Mouse (Mus musculus) cerebellum, adult 9-11 months (tissue): ENCODE measurements at regions not wholly inside any gene's neighbourhood (a gene's known extent, or its start where the extent isn't known, plus 50 kb on each side); places are given as distances from the start of the nearest gene placed in this dataset.

ENCODE experiments used
- DNase-seq: peaks from one replicate; pipeline ENCODE4 v3.0.0; 2022

DNA sequence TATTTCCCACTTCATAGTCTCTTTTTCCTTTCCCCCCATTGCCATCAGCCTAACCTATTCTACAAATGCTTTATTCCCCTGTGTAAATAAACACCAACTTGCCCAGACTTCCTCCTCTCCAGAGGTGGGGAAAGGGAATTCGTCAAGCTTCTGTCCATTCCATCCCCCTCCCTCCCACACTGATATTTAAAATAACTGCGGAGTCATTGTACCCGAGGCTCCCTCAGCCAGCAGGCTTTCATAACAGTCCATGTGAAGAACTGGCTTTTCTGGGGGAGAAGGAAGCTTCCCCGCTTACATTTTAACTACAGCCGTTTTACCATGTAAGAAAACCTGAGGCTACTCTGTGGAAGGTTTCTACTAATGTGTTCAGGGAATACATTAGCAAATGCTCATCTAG lies 193.1 kb upstream of the Cnksr2 start:
- DNase-seq, result no peak

DNA sequence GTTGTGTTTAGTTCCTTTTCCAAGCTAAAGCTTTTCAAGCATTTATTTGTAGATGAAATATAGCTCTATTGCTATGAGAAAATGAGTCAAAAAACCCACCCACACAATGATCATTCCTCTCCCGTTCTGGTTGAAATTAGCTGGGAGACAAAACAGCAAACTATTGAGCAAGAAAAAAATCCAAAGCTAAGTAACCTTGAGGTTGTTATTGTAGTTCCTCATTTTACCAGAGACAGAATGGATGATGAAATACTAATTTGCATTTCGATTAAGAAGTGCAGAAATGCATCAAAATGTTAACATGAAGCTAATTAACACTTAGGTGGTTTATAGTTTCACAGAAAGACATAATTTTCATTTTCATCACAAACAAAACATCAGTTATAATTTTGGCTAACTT lies 166.1 kb upstream of the Cnksr2 start:
- no peak for DNase-seq

DNA sequence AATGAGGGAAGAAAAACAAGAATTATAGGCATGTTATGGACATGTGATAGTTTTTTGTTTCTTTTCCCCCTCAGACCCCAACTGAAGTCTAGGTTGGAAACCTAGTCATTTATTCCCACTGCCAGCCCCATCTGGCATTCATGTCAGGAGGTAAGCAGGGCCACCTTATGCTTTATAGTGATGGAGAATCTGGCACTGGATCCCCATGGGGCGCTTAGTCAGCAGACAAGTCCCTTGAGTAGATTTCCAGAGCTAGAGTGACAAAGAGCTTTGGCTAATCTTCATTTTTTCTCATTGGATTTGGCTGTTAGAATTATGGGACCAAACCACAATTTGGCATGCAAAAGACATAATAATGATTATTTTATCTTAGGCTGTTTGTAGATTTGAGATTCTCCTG lies 152.4 kb upstream of the Cnksr2 start:
- DNase-seq, result peak; percentile 50

DNA sequence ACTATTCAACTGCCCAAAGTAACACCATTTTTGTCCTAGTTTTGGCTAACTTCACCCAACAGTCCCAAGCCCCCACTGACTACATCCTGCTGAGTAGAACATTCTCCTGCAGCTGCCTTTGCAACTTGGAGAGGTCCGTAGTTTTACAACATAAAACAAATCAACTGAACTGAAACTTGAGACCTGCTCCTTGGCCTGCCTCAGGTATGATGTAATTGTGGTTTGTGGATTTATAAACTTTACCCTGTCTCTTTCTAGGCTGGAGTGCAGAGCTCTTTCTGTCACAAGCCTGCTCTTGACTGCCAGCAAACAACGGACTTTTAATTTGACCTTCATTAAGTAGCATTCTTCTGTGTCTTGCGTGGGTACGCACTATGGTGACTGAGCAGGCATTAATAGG lies 138.4 kb upstream of the Cnksr2 start:
- DNase-seq, result no peak

DNA sequence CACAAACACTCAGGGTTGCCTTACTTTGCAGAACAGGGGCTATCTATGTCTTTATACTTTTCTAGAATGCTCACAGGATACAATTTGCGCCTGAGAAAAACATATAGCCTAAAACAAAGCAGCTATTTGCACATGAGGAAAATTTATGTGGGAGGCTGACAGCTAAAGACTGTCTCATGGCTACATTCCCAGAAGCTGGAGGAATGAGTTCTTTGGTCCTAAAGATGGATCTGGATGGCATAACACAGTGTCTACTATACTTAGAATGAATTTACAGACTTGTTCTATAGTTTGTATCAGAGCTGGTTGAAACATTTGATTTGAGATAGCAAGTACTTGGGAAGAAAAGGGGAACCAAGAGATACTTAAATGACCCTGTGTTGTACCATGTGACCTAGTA lies 137.3 kb upstream of the Cnksr2 start:
- no peak for DNase-seq

DNA sequence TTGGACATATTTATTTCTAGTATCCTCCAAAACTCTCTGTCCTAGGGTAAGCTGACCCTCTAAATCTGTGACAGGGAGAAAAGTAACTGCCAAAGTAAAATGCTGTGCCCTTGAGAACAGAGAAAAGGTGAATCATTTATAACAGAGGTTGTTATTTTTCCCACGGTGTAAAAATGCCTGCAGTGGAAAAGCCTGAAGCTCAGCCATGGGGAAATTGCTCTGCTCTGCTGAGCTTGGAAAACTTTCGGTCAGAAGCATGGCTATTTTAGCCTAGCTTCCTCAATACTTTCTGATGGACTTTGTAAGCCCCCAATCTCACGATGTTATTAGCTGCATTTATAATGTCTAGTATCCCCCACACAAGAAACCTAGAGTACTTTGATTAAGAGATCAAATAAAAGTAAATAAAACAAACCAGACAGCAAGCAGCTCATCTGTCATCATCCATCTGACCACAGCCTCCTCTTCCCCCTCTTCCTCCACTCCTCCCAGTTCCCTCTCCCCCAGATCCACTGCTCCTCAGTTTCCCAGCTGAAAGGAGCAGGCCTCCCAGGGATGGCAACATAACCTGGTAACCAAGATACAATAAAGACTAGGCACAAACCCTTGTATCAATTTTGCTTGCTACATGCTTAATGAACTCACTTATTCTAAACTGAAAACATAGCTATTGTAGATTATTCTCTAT lies 92.9 kb upstream of the Cnksr2 start:
- no peak for DNase-seq

DNA sequence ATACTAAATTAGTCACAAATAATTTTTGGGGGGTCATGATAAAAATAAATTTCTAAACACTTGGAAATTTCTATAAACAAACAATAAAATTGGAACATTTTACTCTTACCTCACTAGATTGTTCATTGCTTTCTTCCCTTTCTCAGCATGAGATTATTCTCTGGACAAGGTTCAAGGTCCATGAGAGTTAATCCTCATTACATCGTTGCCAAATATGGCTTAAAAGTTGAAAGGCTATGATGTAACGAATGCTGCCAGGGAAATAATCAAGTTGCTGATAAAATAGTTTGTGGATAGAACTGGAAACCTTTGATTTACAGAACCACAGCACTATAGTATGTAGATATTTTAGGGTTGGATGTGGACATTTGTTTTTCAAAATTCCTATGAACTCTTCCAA lies 90.4 kb upstream of the Cnksr2 start:
- DNase-seq, result no peak
